Mouse (Mus musculus): ENCODE measurements around the gene Gfpt1. TPM values are rescaled to one million over a fixed set of nuclear protein-coding genes. Genes with fewer than 3 reads are reported as not detected.

Gfpt1 gene
- total RNA-seq, 4 experiments from 2014 or later, result 16.0 to 21.4 (median 16.7) TPM

GRCm38 (mm10) chr6:87100297-87101020 lies 57.8 kb downstream of the Gfpt1 start:
- DNase-seq (ENCODE audit: low spot score), result no peak

- DNase-seq (ENCODE audit: low spot score), result peak; percentile 83
Measured at GRCm38 (mm10) chr6:87101281-87101954, 58.8 kb downstream of the Gfpt1 start.

- no peak for DNase-seq (ENCODE audit: low spot score)
Measured at GRCm38 (mm10) chr6:87101955-87102353, 59.3 kb downstream of the Gfpt1 start.

- peak; percentile 28 for DNase-seq (ENCODE audit: low spot score)
Measured at GRCm38 (mm10) chr6:87102421-87102911, 59.8 kb downstream of the Gfpt1 start.

GRCm38 (mm10) chr6:87103314-87103713 lies 60.7 kb downstream of the Gfpt1 start:
- DNase-seq (ENCODE audit: low spot score), result no peak

GRCm38 (mm10) chr6:87104123-87104796 lies 61.6 kb downstream of the Gfpt1 start, which contains the start of gene D6Ertd527e:
Gene D6Ertd527e (plus strand): TSS chr6:87104746.
- no peak for DNase-seq (ENCODE audit: low spot score)

GRCm38 (mm10) chr6:87111493-87111892 lies 68.8 kb downstream of the Gfpt1 start:
- DNase-seq (ENCODE audit: low spot score), result no peak

GRCm38 (mm10) chr6:87112125-87112524 lies 69.5 kb downstream of the Gfpt1 start:
- no peak for DNase-seq (ENCODE audit: low spot score)

GRCm38 (mm10) chr6:87115981-87116380 lies 73.3 kb downstream of the Gfpt1 start:
- no peak for DNase-seq (ENCODE audit: low spot score)

- no peak for DNase-seq (ENCODE audit: low spot score)
Measured at GRCm38 (mm10) chr6:87116596-87116995, 74.0 kb downstream of the Gfpt1 start.

- no peak for DNase-seq (ENCODE audit: low spot score)
Measured at GRCm38 (mm10) chr6:87119066-87119837, 76.6 kb downstream of the Gfpt1 start.

GRCm38 (mm10) chr6:87119975-87120374 lies 77.3 kb downstream of the Gfpt1 start:
- no peak for DNase-seq (ENCODE audit: low spot score)

- DNase-seq (ENCODE audit: low spot score), result no peak
Measured at GRCm38 (mm10) chr6:87120661-87121060, 78.0 kb downstream of the Gfpt1 start.

GRCm38 (mm10) chr6:87121961-87122360 lies 79.3 kb downstream of the Gfpt1 start:
- no peak for DNase-seq (ENCODE audit: low spot score)

GRCm38 (mm10) chr6:87123406-87123805 lies 80.8 kb downstream of the Gfpt1 start:
- no peak for DNase-seq (ENCODE audit: low spot score)

- DNase-seq (ENCODE audit: low spot score), result no peak
Measured at GRCm38 (mm10) chr6:87123973-87124372, 81.3 kb downstream of the Gfpt1 start.

GRCm38 (mm10) chr6:87127049-87127753 lies 84.6 kb downstream of the Gfpt1 start:
- DNase-seq (ENCODE audit: low spot score), result no peak

- no peak for DNase-seq (ENCODE audit: low spot score)
Measured at GRCm38 (mm10) chr6:87129861-87130260, 87.2 kb downstream of the Gfpt1 start.

GRCm38 (mm10) chr6:87130628-87131027 lies 88.0 kb downstream of the Gfpt1 start:
- no peak for DNase-seq (ENCODE audit: low spot score)

- no peak for DNase-seq (ENCODE audit: low spot score)
Measured at GRCm38 (mm10) chr6:87131078-87131477, 88.4 kb downstream of the Gfpt1 start.

GRCm38 (mm10) chr6:87133520-87133919 lies 90.9 kb downstream of the Gfpt1 start:
- DNase-seq (ENCODE audit: low spot score), result no peak
